Mouse (Mus musculus): ENCODE data around the gene Csnk2b.

DNA sequence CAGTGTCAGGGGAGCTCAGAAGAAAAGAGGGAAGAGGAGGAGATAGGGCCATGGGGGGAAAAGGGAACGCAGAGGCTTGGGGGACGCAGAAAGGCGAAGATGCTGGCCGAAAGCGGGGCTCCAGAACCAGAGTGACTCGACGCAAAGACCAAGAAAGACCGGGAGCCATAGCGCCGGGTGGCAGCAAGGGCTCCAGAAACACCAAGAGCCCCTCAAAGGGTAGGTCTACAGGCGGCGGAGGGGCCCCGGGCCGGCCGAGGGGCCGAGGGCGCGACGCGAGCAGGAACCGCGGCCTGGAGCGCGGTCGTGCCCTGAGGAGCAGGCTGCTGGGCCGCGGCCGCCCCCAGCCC, 42.3 kb upstream of the Csnk2b start:
- no peak for TF ChIP-seq CTCF (IDR thresholded peaks at IDR 0.05)
- TF ChIP-seq EP300 (IDR thresholded peaks at IDR 0.05) = no peak
